Mouse (Mus musculus) MEL (cell line): ENCODE results near the gene Scarb2. TPM values are rescaled to one million over a fixed set of nuclear protein-coding genes. Genes with fewer than 3 reads are reported as not detected.

Experiments
- DNase-seq: peaks from one replicate; pipeline ENCODE4 v3.0.0; 2011; ENCODE audit warnings: low read depth, low spot score
- H3K27ac ChIP-seq: 2 replicates; pipeline ENCODE4 v1.5.1; 2012; ENCODE audit warnings: low read depth, mild to moderate bottlenecking, control low read depth, low read length, moderate library complexity; ENCODE audit not compliant: control insufficient read depth
- H3K27me3 ChIP-seq, 2 experiments: fragments of 150-350 bp in 1 of 2; sonication (generic) in 1 of 2; 2 replicates each; pipeline ENCODE4 v1.6.1; 2012; ENCODE audit warnings: low read length in 2 of 2, mild to moderate bottlenecking in 2 of 2, improper control_type of control experiment in 1 of 2, moderate library complexity in 1 of 2; ENCODE audit not compliant: insufficient read depth in 2 of 2, control insufficient read depth in 1 of 2
- H3K36me3 ChIP-seq, 2 experiments: 2 replicates each; pipeline ENCODE4 v1.6.1; 2012 to 2014; ENCODE audit warnings: low read length in 2 of 2, improper control_type of control experiment in 1 of 2, inconsistent platforms in 1 of 2, mild to moderate bottlenecking in 1 of 2; ENCODE audit not compliant: insufficient read depth in 2 of 2, control insufficient read depth in 1 of 2
- H3K4me1 ChIP-seq, 2 experiments: fragments of 150-350 bp in 1 of 2; sonication (generic) in 1 of 2; 2 replicates each; pipeline ENCODE4 v1.6.1; 2012; ENCODE audit warnings: low read length in 2 of 2, improper control_type of control experiment in 1 of 2, mild to moderate bottlenecking in 1 of 2; ENCODE audit not compliant: insufficient read depth in 2 of 2, control insufficient read depth in 1 of 2
- H3K4me3 ChIP-seq, 2 experiments: fragments of 150-350 bp in 1 of 2; sonication (generic) in 1 of 2; 2 replicates each; pipeline ENCODE4 v1.5.1; 2012; ENCODE audit warnings: low read depth in 2 of 2, low read length in 2 of 2, mild to moderate bottlenecking in 2 of 2, moderate library complexity in 2 of 2, control low read depth in 1 of 2, improper control_type of control experiment in 1 of 2; ENCODE audit not compliant: control insufficient read depth in 1 of 2, insufficient read depth in 1 of 2
- H3K79me2 ChIP-seq: 2 replicates; pipeline ENCODE4 v1.6.1; 2012; ENCODE audit warnings: mild to moderate bottlenecking, low read length, moderate library complexity; ENCODE audit not compliant: control insufficient read depth, poor library complexity, insufficient read depth
- H3K9ac ChIP-seq: 2 replicates; pipeline ENCODE4 v1.6.1; 2012; ENCODE audit warnings: low read depth, mild to moderate bottlenecking, control low read depth, low read length, moderate library complexity; ENCODE audit not compliant: control insufficient read depth, poor library complexity, severe bottlenecking
- H3K9me3 ChIP-seq: fragments of 150-350 bp; sonication (generic); replicated peaks from 2 replicates; pipeline ENCODE4 v1.6.1; 2012; ENCODE audit warnings: mild to moderate bottlenecking, low read length, improper control_type of control experiment, moderate library complexity; ENCODE audit not compliant: insufficient read depth
- CHD1 ChIP-seq: IDR thresholded peaks from 2 replicates; pipeline ENCODE4 v1.6.1; 2012; ENCODE audit warnings: low read depth, mild to moderate bottlenecking, inconsistent platforms, low read length, improper control_type of control experiment
- CHD2 ChIP-seq: IDR thresholded peaks from 2 replicates; pipeline ENCODE4 v1.6.1; 2011; ENCODE audit warnings: low read length, improper control_type of control experiment
- ELF1 ChIP-seq: IDR thresholded peaks from 2 replicates; pipeline ENCODE4 v1.6.1; 2014; ENCODE audit warnings: low read depth, mild to moderate bottlenecking, inconsistent platforms, low read length, improper control_type of control experiment, moderate library complexity
- EP300 ChIP-seq, 2 experiments: IDR thresholded peaks; 2 replicates each; pipeline ENCODE4 v1.6.1; 2011; ENCODE audit warnings: improper control_type of control experiment in 2 of 2, low read length in 2 of 2, low read depth in 1 of 2, mild to moderate bottlenecking in 1 of 2
- ETS1 ChIP-seq: IDR thresholded peaks from 2 replicates; pipeline ENCODE4 v1.6.1; 2012; ENCODE audit warnings: low read depth, mild to moderate bottlenecking, inconsistent platforms, low read length, improper control_type of control experiment, moderate library complexity
- GATA1 ChIP-seq: IDR thresholded peaks from 2 replicates; pipeline ENCODE4 v1.6.1; 2011; ENCODE audit warnings: low read depth, low read length, improper control_type of control experiment
- HCFC1 ChIP-seq: IDR thresholded peaks from 2 replicates; pipeline ENCODE4 v1.6.1; 2012; ENCODE audit warnings: low read depth, mild to moderate bottlenecking, inconsistent platforms, low read length, improper control_type of control experiment, moderate library complexity
- KAT2A ChIP-seq: conservative IDR thresholded peaks from 2 replicates; pipeline ENCODE4 v1.6.1; 2012; ENCODE audit warnings: low read depth, low read length, improper control_type of control experiment, inconsistent platforms
- MAX ChIP-seq: IDR thresholded peaks from 2 replicates; pipeline ENCODE4 v1.6.1; 2011; ENCODE audit warnings: low read length, improper control_type of control experiment
- MAZ ChIP-seq: IDR thresholded peaks from 2 replicates; pipeline ENCODE4 v1.6.1; 2012; ENCODE audit warnings: low read depth, mild to moderate bottlenecking, inconsistent platforms, low read length, improper control_type of control experiment
- MEF2A ChIP-seq: IDR thresholded peaks from 2 replicates; pipeline ENCODE4 v1.6.1; 2014; ENCODE audit warnings: low read depth, mild to moderate bottlenecking, inconsistent platforms, low read length, improper control_type of control experiment; ENCODE audit not compliant: poor library complexity, insufficient replicate concordance, severe bottlenecking; ENCODE audit errors: extremely low read depth
- MXI1 ChIP-seq: IDR thresholded peaks from 2 replicates; pipeline ENCODE4 v1.6.1; 2011; ENCODE audit warnings: mild to moderate bottlenecking, low read depth, low read length, improper control_type of control experiment
- MYB ChIP-seq: IDR thresholded peaks from 2 replicates; pipeline ENCODE4 v1.6.1; 2011; ENCODE audit warnings: mild to moderate bottlenecking, low read depth, low read length, improper control_type of control experiment
- MYC ChIP-seq: IDR thresholded peaks from 2 replicates; pipeline ENCODE4 v1.6.1; 2011; ENCODE audit warnings: low read depth, mild to moderate bottlenecking, low read length, improper control_type of control experiment, moderate library complexity
- NRF1 ChIP-seq: IDR thresholded peaks from 2 replicates; pipeline ENCODE4 v1.6.1; 2014; ENCODE audit warnings: low read depth, mild to moderate bottlenecking, inconsistent platforms, low read length, improper control_type of control experiment, moderate library complexity; ENCODE audit not compliant: poor library complexity, insufficient read depth, severe bottlenecking
- POLR2A ChIP-seq, 2 experiments: IDR thresholded peaks; 2 replicates each; pipeline ENCODE4 v1.6.1; 2011 to 2012; ENCODE audit warnings: low read length in 2 of 2, mild to moderate bottlenecking in 2 of 2, control low read depth in 1 of 2, improper control_type of control experiment in 1 of 2, low read depth in 1 of 2, moderate library complexity in 1 of 2; ENCODE audit not compliant: control insufficient read depth in 1 of 2, insufficient read depth in 1 of 2, poor library complexity in 1 of 2
- POLR2AphosphoS2 ChIP-seq: IDR thresholded peaks from 2 replicates; pipeline ENCODE4 v1.6.1; 2011; ENCODE audit warnings: low read length, improper control_type of control experiment
- RCOR1 ChIP-seq: IDR thresholded peaks from 2 replicates; pipeline ENCODE4 v1.6.1; 2012; ENCODE audit warnings: low read depth, mild to moderate bottlenecking, inconsistent platforms, low read length, improper control_type of control experiment
- SIN3A ChIP-seq: IDR thresholded peaks from 2 replicates; pipeline ENCODE4 v1.6.1; 2012; ENCODE audit warnings: low read length, improper control_type of control experiment, inconsistent platforms
- TAL1 ChIP-seq: IDR thresholded peaks from 2 replicates; pipeline ENCODE4 v1.6.1; 2012; ENCODE audit warnings: mild to moderate bottlenecking, inconsistent platforms, low read length, moderate library complexity, mixed read lengths
- TCF12 ChIP-seq: IDR thresholded peaks from 2 replicates; pipeline ENCODE4 v1.6.1; 2014; ENCODE audit warnings: low read depth, mild to moderate bottlenecking, inconsistent platforms, low read length, improper control_type of control experiment, moderate library complexity
- USF1 ChIP-seq: IDR thresholded peaks from 2 replicates; pipeline ENCODE4 v1.6.1; 2014; ENCODE audit warnings: low read depth, mild to moderate bottlenecking, inconsistent platforms, low read length, improper control_type of control experiment, moderate library complexity
- ZC3H11A ChIP-seq: IDR thresholded peaks from 2 replicates; pipeline ENCODE4 v1.6.1; 2012; ENCODE audit warnings: low read depth, mild to moderate bottlenecking, inconsistent platforms, low read length, improper control_type of control experiment
- ZKSCAN1 ChIP-seq: IDR thresholded peaks from 2 replicates; pipeline ENCODE4 v1.6.1; 2012; ENCODE audit warnings: low read depth, mild to moderate bottlenecking, inconsistent platforms, low read length, improper control_type of control experiment, moderate library complexity
- ZMIZ1 ChIP-seq: IDR thresholded peaks from 2 replicates; pipeline ENCODE4 v1.6.1; 2012; ENCODE audit warnings: low read depth, mild to moderate bottlenecking, inconsistent platforms, low read length, improper control_type of control experiment, moderate library complexity
- polyA plus RNA-seq, 2 experiments: library from polyadenylated mRNA; stranded (reverse) in 1 of 2; unstranded in 1 of 2; fragments of >175 nt in 1 of 2; fragments of >200 nt in 1 of 2; gene quantifications; 2 replicates each; pipeline versions ENCODE4 v1.2.1 to v1.2.4; 2012; ENCODE audit warnings: low replicate concordance in 2 of 2, low read depth in 1 of 2; ENCODE audit not compliant: insufficient read length in 2 of 2, insufficient read depth in 1 of 2, missing spikeins in 1 of 2
- total RNA-seq: library from RNA; depleted of rRNA; stranded (reverse); fragments of 300-350 nt; gene quantifications from 2 replicates; pipeline ENCODE4 v1.2.3, GENCODE M21; 2012

The Scarb2 gene
- total and polyA plus RNA-seq, 3 experiments = 13.6 to 16.5 TPM; not detected in 1

GRCm38 (mm10) chr5:92489503-92489902 lies 17.1 kb downstream of the Scarb2 start:
- Histone ChIP-seq H3K9me3 (no peaks in the 10 kb centered on the region), H3K79me2 (no peaks in the 10 kb centered on the region), H3K9ac (no peak overlapping the region)
- no peak for TF ChIP-seq MAZ
- no peak; the same call in 1 of the 2 replicates for TF ChIP-seq TAL1
- peak; percentile 46 to 74; a peak in 3 of 4 replicates for TF ChIP-seq EP300 (IDR thresholded peaks at IDR 0.05; ENCODE audit: low read depth in 1 of 2, low read length in 2 of 2)
- peak; percentile 70; the same call in 1 of the 2 replicates for TF ChIP-seq MXI1
- no peak for TF ChIP-seq ZC3H11A
- no peak for TF ChIP-seq ELF1
- peak; percentile 48; the same call in 1 of the 2 replicates for TF ChIP-seq MAX
- TF ChIP-seq POLR2A (IDR thresholded peaks at IDR 0.05; ENCODE audit: control insufficient read depth in 1 of 2, insufficient read depth in 1 of 2, low read depth in 1 of 2, low read length in 2 of 2, poor library complexity in 1 of 2) = no peak
- no peak for TF ChIP-seq MYB
- TF ChIP-seq KAT2A = no peak
- TF ChIP-seq HCFC1 = no peak; the same call in 1 of the 2 replicates
- TF ChIP-seq MEF2A = no peak
- no peak for TF ChIP-seq CHD1
- TF ChIP-seq ETS1 = peak; percentile 93
- no peak for TF ChIP-seq MYC
- TF ChIP-seq TCF12 = peak; percentile 84
- no peak for TF ChIP-seq ZMIZ1
- no peak for TF ChIP-seq POLR2AphosphoS2
- TF ChIP-seq RCOR1 = peak; percentile 60; the same call in 1 of the 2 replicates
- TF ChIP-seq CHD2 = no peak
- TF ChIP-seq GATA1 = peak; percentile 86
- TF ChIP-seq NRF1 = no peak
- peak; percentile 66 for TF ChIP-seq USF1
- TF ChIP-seq SIN3A = peak; percentile 77
- no peak for TF ChIP-seq ZKSCAN1
- TF ChIP-seq, all 39 proteins: peak for 9
- peak; percentile 73 for DNase-seq
- no peaks in the 10 kb centered on the region for H3K27me3 ChIP-seq
- peaks cover 0 to 18% of the 10 kb centered on the region in 2 experiments; a peak in 3 of 4 replicates for H3K36me3 ChIP-seq
- no peak overlapping the region for H3K4me3 ChIP-seq
- H3K27ac ChIP-seq = peak overlapping the region; percentile 67
- peaks cover 12 to 13% of the 10 kb centered on the region in 2 experiments for H3K4me1 ChIP-seq
